Mouse (Mus musculus): ENCODE data around the gene Tcl1b4.
"Not testable (repeated sequence)": the region's sequence is repeated elsewhere in the genome, so short reads cannot be mapped to it uniquely, and the experiment has no call there.

The Tcl1b4 gene

DNA sequence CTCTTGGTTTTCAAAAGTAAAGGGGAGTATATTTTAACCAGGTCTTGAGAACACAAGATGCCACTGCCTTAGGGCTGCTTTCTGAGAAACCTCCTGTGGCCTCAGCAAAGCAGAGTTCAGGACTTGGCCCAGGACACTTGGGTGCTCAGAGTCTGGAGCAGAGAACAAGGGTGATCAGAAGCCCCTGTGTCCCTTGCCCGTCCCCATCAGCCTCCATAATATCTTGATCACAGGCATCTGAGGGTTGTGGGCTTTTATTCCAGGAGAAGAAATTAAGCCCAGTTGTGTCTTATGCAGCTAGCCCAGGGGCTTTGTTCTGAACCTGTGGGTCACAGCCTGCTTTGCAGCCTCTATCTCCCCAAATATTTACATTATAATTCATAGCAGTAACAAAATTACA lies at the start of gene Tcl1b4:
Gene Tcl1b4 (plus strand): TSS at position 301 of the 400 bp plus-strand sequence.
- DNase-seq (ENCODE audit: low spot score): not testable (repeated sequence)

DNA sequence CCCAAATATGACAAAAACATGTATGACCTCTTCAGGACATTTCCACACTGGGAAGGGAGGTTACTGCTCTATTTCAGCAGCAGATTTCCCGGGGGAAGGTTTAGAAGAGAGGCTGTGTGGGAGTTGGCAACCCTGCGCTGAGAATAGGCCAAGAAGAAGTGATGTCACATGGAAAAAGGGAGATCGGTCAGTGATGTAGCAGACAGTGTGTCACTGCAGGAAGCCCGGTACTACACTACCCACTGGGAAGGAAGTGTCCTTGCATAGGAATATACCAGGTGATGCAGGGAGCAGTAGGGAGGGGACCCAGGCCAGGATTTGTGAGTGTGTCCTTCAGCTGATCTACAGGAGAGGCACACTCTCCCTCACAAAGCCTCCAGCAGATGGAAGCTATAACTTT lies 46.5 kb upstream of the Tcl1b4 start:
- not testable (repeated sequence) for DNase-seq (ENCODE audit: low spot score)

DNA sequence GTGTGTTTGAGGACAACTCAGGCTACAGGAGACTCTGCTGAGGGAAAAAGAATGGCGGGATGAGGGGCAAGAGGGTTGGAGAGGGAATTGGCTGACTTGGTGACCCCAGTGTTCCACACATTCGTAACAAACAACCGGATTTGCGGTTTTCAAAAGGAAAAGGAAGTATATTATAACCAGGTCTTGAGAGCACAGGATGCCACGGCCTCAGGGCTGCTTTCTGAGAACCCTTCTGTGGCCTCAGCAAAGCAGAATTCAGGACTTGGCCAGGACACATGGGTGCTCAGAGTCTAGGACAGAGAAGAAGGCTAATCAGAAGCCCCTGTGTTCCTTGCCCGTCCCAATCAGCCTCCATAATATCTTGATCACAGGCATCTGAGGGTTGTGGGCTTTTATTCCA lies 42.9 kb upstream of the Tcl1b4 start:
- no peak for DNase-seq (ENCODE audit: low spot score)

DNA sequence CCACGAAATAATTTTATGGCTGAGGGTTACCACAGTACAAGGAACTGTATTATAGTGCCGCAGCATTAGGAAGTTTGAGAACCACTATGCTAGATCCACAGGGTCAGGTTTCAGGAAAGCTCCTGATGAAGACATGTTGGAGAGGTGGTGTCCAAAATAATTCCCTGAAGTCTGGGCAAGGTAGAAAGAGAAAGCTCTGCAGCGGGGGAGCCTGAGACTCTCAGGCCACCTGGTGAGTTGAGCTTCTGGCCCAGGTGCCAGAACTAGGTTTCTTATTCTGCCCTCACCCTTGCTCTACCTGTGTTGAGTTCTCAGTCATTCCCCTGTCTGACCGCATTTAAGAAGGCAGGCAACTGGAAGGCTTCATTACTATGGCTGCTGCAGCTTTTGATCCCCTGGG lies 42.4 kb upstream of the Tcl1b4 start, which contains the start of gene Tcl1b1:
Gene Tcl1b1 (plus strand): TSS at position 301 of the 400 bp plus-strand sequence.
- DNase-seq (ENCODE audit: low spot score): no peak

DNA sequence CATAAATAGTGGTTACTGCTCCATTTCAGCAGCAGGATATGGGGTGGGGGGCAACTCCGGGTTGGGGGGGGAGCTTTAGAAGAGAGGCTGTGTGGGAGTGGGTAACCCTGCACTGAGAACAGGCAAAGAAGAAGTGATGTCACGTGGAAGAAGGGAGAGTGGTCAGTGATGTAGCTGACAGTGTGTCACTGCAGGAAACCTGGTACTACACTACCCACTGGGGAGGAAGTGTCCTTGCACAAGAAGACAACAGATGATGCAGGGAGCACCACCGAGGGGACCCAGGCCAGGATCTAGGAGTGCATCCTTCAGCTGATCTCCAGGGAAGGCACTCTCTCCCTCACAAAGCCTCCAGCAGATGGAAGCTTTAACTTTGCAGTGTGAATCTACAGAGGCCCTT lies 35.0 kb upstream of the Tcl1b4 start:
- no peak for DNase-seq (ENCODE audit: low spot score)

DNA sequence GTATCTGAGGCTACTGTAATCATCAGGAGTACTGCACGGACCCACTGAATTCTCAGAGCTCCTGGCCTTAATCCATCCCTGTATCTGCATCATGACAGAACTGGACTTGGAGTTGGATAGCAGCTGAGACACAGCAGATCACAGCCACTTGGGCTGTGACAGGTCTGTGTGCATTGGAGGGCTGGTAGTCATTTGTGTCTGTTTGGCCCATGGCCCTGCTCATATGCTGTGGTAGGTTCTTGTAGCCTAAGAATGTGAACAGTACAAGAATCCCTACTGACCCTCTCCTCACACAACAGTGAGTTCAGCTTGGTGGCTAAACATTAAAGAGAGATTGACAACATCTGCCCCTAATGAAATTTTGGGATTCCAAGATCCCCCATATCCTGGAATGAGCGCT lies 28.4 kb upstream of the Tcl1b4 start:
- DNase-seq (ENCODE audit: low spot score): no peak

DNA sequence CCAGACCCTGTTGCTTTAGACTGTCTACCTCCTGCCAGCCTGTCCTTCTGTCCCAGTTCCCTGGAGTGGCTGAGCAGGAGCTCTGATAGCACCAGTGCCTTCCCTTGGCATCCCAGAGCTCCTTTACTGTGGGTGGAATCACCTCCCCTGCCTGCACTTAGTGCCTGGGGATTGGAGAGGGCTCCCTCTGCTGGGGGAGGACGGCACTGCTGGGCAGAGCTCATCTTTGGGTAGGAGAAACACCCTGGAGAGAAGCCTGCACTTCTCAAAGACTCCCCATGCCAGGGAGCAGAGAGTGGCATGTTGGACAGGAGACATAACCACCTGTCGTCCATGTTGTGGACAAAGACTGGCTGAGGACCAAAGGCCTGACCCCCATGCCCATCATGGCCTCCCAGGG lies 27.4 kb upstream of the Tcl1b4 start:
- not testable (repeated sequence) for DNase-seq (ENCODE audit: low spot score)

DNA sequence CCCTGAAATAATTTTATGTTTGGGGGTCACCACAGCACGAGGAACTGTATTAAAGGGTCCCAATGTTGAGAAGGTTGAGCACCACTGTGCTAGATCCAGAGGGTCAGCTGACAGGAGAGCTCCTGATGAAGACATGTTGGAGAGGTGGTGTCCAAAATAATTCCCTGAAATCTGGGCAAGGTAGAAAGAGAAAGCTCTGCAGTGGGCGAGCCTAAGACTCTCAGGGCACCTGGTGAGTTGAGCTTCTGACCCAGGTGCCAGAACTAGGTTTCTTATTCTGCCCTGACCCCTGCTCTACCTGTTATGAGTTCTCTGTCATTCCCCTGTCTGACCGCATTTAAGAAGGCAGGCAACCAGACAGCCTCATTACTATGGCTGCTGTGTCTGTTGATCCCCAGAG lies 25.7 kb upstream of the Tcl1b4 start, which contains the start of gene Tcl1b5:
Gene Tcl1b5 (plus strand): TSS at position 301 of the 400 bp plus-strand sequence.
- DNase-seq (ENCODE audit: low spot score): not testable (repeated sequence)

DNA sequence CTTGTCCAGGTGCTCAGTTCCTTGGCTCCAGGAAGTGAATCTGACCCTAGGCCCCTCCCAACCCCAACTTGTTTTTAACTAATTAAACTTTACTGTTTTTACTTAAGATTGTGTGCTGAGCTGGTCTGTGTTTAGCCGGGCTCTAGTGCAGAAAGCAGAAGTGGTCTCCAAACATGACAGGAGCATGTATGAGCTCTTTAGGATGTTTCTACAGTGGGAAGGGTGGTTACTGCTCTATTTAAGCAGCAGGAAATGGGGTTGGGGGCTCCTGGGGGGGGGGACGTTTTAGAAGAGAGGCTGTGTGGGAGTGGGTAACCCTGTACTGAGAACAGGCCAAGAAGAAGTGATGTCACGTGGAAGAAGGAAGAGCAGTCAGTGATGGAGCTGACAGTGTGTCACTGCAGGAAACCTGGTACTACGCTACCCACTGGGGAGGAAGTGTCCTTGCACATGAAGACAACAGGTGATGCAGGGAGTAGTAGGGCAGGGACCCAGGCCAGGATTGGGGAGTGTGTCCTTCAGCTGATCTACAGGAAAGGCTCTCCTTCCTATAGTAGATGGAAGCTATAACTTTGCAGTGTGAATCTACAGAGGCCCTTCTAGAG lies 20.6 kb upstream of the Tcl1b4 start:
- DNase-seq (ENCODE audit: low spot score): not testable (repeated sequence)

DNA sequence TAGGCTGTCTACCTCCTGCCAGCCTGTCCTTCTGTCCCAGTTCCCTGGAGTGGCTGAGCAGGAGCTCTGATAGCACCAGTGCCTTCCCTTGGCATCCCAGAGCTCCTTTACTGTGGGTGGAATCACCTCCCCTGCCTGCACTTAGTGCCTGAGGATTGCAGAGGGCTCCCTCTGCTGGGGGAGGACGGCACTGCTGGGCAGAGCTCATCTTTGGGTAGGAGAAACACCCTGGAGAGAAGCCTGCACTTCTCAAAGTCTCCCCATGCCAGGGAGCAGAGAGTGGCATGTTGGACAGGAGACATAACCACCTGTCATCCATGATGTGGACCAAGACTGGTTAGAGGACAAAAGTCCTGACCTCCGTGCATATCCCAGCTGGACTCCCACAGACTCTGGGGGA lies 12.8 kb upstream of the Tcl1b4 start:
- DNase-seq (ENCODE audit: low spot score): not testable (repeated sequence)

DNA sequence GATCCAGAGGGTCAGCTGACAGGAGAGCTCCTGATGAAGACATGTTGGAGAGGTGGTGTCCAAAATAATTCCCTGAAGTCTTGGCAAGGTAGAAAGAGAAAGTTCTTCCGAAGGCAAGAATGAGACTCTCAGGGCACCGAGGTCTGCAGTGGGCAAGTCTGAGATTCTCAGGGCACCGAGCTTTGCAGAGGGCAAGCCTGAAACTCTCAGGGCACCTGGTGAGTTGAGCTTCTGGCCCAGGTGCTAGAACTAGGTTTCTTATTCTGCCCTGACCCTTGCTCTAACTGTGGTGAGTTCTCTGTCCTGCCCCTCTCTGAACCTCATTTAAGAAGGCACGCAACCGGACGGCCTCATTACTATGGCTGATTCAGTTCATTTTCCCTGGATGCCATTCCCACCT lies 11.0 kb upstream of the Tcl1b4 start, which contains the start of gene Tcl1b3:
Gene Tcl1b3 (plus strand): TSS at position 301 of the 400 bp plus-strand sequence.
- DNase-seq (ENCODE audit: low spot score): not testable (repeated sequence)

DNA sequence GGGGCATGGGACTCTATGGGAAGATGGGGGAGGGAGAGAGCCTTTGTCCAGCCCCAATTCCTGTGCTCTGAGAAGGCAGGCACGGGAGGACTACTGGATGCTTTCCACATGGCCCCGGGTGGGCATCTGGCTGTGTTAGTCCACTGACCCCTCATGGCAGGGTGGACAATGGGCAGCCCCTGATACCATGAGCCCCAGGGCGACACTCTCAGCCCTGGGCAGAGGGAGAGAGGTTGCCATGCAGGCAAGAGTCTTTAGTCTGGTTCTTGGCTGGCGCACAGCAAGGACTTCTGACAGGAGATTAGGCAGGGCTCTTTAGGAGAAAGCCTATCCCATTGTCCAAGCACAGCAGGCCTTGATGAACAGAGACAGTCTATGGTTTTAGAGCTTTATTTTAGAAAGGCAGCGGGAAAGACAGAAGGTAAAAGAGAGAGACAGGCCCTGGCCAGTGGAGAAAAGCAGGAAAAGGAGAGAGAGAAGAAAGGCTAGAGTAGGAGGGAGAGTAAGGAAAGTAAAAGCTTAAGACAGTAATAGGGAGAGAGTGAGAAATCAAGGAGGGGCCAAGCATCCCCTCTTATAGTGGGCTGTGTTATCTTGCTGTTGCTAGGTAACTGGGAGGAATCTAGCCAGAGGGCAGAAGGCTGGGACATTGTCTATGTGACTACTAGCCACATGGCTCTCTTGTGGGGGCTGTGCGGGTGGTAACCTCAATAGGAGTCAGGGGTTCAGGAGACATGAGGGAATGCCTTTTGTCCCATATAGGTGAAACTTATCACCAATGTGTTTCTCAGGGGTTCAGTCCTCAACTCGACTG lies 1.9 kb upstream of the Tcl1b4 start:
- peak; percentile 34 for DNase-seq (ENCODE audit: low spot score)

DNA sequence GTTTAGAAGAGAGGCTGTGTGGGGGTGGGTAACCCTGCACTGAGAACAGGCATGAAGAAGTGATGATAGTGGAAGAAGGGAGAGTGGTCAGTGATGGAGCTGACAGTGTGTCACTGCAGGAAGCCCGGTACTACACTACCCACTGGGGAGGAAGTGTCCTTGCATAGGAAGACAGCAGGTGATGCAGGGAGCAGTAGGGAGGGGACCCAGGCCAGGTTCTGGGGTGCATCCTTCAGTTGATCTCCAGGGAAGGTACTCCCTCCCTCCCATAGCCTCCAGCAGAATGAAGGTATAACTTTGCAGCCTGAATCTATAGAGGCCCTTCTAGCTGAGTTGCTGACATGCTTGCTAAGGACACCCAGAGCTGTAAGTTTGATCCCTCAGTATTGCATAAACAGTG lies 5.3 kb downstream of the Tcl1b4 start:
- DNase-seq (ENCODE audit: low spot score): no peak

DNA sequence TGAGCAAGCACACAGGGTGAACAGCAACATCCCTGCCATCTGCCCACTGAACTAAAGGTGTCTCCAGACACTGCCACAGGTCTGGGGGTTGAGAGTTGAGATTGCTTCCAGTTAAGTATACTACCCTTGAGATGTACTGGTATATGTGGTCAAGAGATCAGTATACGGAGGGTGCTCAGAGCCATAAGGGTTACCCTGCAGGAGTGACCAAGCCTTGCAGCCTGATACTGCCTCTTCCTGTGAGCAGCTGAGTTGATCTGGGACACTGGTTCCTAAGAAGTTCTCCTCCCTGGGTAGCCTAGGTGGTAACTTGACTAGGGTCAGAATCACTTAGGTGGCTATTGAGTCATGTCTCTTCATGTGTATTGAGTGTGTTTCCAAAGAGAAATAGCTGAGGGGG lies 6.7 kb downstream of the Tcl1b4 start:
- no peak for DNase-seq (ENCODE audit: low spot score)

DNA sequence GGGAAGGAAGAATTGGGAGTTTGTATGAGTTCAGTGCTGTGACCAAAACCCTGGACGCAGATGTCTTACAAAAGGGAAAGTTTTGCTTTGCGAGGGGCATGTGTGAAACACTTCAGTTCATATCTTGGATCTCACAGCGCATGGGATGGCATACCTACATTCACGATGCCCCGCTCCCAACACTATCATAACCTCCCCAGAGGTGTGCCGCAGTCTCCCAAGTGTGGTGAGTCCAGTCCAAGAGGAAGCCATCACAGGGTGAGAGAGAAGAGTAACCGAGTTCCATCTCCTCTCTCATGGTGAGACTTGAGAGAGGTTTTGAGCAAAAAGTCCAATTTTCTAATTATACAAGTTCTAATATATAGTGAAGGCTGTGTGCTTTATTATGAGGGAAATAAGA lies 7.5 kb downstream of the Tcl1b4 start:
- no peak for DNase-seq (ENCODE audit: low spot score)

DNA sequence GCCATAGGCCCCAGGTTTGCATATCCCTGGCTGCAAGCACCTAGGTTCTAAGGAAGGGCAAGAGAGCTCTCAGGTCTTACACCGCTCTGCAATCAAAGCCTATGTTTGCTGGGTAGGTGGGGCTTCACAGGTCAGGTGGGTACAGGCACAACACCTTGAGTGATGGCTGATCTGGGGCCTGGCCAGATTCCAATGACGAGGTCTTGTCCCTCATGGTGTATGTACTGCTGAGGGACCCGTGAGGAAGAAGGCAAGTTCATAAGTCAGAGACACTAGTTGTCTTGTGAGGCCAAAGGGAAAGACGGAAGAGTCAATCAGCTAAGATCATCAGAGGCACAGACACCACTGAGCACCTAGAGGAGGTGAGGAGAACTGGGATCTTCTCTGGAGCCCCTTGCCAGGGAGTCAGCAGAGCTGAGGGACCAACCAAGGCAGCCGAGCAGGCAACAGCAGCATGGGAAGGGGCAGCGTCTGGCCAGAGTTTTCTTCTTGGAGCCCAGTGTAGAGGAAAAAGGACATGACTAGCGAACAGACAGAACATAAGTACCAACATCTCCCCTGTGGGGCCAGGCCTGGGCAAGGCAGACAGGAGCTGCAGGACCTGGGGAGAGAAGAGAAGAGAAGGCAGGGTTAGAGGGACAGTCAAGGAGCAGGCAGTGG lies 15.5 kb downstream of the Tcl1b4 start:
- no peak for DNase-seq (ENCODE audit: low spot score)

DNA sequence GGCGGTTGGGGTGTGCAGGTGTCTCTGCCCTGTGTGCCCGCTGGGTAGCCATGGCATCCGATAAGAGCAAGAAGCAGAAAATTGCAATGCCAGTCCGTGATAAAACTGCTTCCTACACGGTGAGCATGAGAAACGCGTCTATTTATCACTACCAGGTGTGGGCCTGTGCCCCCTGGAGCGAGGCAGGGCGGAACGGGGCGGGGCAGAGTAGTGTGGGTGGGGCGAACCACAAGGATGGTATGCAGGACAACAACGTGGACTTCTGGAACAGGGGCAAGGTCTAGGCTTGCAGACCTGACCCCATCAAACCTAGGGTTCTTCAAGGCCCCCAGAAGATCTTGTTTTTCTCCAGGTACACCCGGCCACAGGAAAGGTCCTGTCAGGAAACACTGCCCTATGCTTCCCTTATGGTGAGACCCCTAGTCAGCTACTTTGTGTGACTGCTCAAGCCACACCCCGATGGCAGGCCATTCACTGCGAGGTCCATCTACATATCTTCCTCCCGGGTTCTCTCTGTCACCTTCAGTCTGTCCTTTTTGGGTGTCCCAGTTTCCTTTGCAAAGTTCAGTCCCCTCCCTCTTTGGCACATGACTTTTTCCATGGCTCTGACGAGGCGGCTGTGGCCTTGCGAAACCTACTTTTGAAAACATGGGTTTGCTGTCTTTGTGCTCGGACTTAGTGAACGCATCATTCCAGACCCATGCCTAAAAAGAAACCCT lies 21.0 kb downstream of the Tcl1b4 start, which contains the start of gene Tcl1:
Gene Tcl1 (minus strand): TSS at position 193 of the 719 bp plus-strand sequence.
- no peak for DNase-seq (ENCODE audit: low spot score)

DNA sequence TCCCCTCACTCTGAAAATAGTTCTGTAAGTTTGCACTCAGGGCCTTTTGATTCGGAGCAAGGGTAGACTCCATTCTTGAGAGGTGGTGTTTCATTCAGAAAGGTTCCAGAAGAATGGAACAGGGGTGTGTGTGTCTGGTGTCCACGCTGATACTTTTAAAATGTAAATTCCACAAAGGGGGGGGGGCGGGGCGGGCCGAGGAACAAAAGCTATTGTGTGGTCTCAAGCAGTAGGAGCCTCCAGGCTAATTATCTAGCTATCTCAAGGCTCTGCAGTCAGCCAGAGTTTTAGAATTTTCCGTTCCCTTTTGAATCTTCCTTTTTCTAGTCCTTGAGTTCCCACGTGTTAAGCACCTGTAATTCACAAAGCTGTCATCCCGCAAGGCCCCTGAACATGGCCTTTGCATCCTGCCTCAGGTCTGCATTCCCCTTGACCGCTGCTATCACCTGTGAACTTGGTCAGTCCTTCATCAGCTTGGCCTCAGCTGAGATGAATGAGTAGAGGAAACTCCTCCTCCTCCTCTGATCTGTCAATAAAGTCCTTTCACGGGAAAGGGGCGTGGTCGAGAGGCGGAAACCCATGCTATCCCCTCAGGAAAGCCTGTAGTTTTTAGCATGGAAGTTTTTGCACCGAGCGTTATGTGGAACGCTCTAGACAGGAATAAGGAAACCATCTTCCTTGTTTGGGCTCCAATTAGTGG lies 23.0 kb downstream of the Tcl1b4 start:
- DNase-seq (ENCODE audit: low spot score): no peak

DNA sequence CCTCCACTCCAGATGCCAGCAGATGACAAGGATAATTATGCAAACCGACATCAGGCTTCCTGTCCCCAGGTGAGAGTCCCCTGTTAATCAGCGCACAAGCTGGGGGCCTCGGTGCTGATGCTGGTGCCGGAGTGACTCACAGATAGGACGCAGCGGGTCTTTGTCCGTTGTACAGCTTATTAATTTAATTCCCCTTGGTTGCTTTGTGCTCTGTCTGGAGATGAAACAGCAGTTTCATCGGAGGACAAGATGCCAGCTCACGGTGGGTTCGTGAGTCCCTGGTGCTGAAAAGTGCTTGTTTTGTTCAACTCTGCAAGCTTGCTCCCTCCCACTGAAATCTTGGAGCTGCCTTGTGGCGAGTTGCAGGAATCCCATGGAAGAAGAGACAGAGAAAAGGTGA lies 32.6 kb downstream of the Tcl1b4 start:
- DNase-seq (ENCODE audit: low spot score): no peak

DNA sequence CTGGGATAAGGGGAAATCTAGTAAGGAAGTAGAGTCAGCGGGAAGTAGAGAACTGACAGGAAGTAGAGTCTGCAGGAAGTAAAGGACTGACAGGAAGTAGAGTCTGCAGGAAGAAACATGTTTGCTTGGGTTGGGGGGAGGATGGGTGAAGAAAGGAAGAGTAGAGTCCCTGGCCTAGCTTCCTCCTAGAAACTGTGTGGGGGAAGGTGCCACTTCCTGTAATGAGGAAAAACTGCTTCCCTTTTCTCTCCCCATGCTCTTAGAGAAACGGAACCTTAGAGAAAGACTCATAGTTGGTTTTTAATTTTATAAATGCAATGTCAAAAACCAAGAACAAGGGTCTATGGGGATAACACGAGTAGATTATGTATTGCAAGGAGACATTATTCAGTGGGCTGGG lies 33.3 kb downstream of the Tcl1b4 start:
- DNase-seq (ENCODE audit: low spot score): no peak

DNA sequence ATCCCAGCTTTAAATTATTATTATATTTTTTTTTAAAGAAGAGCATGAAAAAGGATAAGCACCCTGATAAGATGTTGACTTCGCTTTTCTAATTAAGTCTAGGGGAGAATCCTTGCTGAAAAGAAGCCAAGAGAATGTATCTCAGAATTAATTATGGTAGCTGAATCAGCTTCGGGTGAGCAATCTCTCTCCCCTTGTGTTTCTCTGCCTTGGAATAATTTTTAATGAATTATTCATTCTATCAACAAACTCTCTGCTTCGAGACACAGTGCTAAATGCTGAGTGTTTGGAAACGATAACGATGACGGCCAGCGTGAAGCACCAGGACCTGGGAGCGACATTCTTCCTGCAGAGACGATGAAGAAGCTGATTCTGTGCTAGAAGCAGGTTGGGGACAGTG lies 37.3 kb downstream of the Tcl1b4 start:
- DNase-seq (ENCODE audit: low spot score): no peak
